Mouse (Mus musculus) embryonic facial prominence, embryonic 10.5 days (tissue): Measurements from ENCODE around the gene Ganc. TPM values are rescaled to one million over a fixed set of nuclear protein-coding genes. Genes with fewer than 3 reads are reported as not detected.

ENCODE experiments used
- DNase-seq: peaks from one replicate; pipeline ENCODE4 v3.0.0-alpha.2; 2017; ENCODE audit warnings: low spot score
- H3K27ac ChIP-seq: fragments of 300-500 bp; sonication (generic); replicated peaks from 2 replicates; pipeline ENCODE4 v1.5.1; 2016; ENCODE audit warnings: mild to moderate bottlenecking
- H3K27me3 ChIP-seq: fragments of 300-500 bp; sonication (generic); replicated peaks from 2 replicates; pipeline ENCODE4 v1.6.1; 2016; ENCODE audit warnings: low read depth, mild to moderate bottlenecking; ENCODE audit not compliant: poor library complexity, severe bottlenecking
- H3K36me3 ChIP-seq: fragments of 300-500 bp; sonication (generic); replicated peaks from 2 replicates; pipeline ENCODE4 v1.6.1; 2016; ENCODE audit warnings: mild to moderate bottlenecking, moderate library complexity
- H3K4me1 ChIP-seq: fragments of 300-500 bp; sonication (generic); 2 replicates; pipeline ENCODE4 v1.6.1; 2016
- H3K4me3 ChIP-seq: fragments of 300-500 bp; sonication (generic); 2 replicates; pipeline ENCODE4 v1.5.1; 2016; ENCODE audit warnings: mild to moderate bottlenecking, moderate library complexity
- H3K9me3 ChIP-seq: fragments of 300-500 bp; sonication (generic); 2 replicates; pipeline ENCODE4 v1.6.1; 2016; ENCODE audit warnings: mild to moderate bottlenecking
- WGBS: fragments of 180-500 bp; shearing (Covaris S2); methylation state at CpG from one replicate; pipeline ENCODE4 v1.1.7; 2016; 5-methylcytosine and 5-hydroxymethylcytosine counted together
- polyA plus RNA-seq: library from polyadenylated mRNA; unstranded; fragments of >200 nt; fragmentation: Nextera tagmentation; extraction: Ambion mirVana; gene quantifications from 2 replicates; pipeline ENCODE4 v1.2.1, GENCODE M21; 2016

Gene Ganc
- 7.0 and 10.1 TPM in 2 replicates for polyA plus RNA-seq

DNA sequence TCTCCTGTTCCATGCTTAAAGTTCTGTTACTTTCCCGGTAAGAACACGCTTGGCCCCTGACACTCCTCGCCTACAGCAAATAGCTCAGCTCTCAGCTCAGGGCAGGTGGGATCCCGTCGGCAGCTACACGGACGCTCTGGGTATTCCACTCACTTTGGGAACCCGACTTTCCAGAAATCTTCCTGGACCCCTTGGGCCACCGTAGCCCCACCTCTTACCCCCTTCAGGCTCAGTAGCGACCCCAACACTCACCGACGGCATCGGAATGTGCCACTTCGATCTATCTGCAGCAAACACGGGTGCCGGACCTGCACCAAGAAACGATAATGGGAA is at the start of gene Ganc:
Gene Ganc (plus strand): TSS at position 244 of the 333 bp plus-strand sequence.
- DNase-seq = no peak
- Histone ChIP-seq H3K27ac (peak within 1 kb of the TSS; percentile 94), H3K36me3 (peaks cover 15% of the 10 kb centered on the region; the same call in 1 of the 2 replicates), H3K4me1 (peaks cover 22% of the 10 kb centered on the region), H3K27me3 (no peaks in the 10 kb centered on the region), H3K4me3 (peak within 1 kb of the TSS; percentile 87), H3K9me3 (peaks cover 8% of the 10 kb centered on the region; the same call in 1 of the 2 replicates)
- 0% methylated on average over 17 of the region's 17 CpGs for WGBS

DNA sequence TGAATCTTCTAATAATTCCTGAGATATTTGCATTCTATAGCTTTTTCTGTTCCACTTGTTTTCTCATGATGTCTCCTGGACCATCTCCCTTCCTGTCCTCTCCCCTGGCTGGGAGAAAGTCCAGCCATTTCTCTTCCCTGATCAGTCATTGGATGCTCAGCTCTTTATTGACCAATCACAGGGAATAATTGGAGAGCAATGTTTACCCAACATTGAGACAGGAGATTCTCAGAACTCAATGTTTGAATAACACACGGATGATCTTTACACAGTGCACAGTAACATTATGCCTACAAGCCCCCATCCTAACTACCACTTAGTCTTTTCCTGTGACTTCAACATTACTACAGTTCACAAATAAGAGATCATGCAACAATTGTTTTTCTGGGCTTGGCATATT is 43.3 kb upstream of the Ganc start:
- Histone ChIP-seq H3K27me3 (no peaks in the 10 kb centered on the region), H3K27ac (no peak overlapping the region), H3K4me1 (no peaks in the 10 kb centered on the region), H3K9me3 (no peaks in the 10 kb centered on the region), H3K36me3 (peaks cover 80% of the 10 kb centered on the region), H3K4me3 (no peak overlapping the region)
- DNase-seq = no peak
- 83% methylated on average over 1 of the region's 1 CpGs for WGBS

DNA sequence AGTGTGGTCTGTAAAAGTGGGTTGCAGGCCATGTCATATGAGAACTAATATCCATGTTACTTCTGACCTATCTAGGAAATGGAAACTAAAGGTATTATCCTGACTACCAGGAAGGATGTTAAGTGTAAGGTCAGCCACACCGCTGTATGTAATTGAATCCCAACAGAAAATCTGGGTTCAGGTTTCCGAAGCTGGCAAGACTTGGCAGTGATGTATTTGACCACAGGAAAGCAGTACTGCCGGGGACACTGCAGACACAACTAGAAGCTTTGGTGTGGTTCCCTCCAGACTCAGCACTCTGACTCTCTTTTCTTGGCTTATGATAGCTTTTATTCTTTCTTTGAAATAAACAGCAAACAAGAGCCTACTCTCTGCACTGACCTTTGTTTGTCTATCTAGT is 37.2 kb upstream of the Ganc start:
- peaks cover 84% of the 10 kb centered on the region for H3K36me3 ChIP-seq
- DNase-seq = no peak
- H3K9me3 ChIP-seq = no peaks in the 10 kb centered on the region
- H3K4me1 ChIP-seq = no peaks in the 10 kb centered on the region
- H3K27me3 ChIP-seq = no peaks in the 10 kb centered on the region
- WGBS = 89% methylated on average over 3 of the region's 3 CpGs
- no peak overlapping the region for H3K27ac ChIP-seq
- no peak overlapping the region for H3K4me3 ChIP-seq

DNA sequence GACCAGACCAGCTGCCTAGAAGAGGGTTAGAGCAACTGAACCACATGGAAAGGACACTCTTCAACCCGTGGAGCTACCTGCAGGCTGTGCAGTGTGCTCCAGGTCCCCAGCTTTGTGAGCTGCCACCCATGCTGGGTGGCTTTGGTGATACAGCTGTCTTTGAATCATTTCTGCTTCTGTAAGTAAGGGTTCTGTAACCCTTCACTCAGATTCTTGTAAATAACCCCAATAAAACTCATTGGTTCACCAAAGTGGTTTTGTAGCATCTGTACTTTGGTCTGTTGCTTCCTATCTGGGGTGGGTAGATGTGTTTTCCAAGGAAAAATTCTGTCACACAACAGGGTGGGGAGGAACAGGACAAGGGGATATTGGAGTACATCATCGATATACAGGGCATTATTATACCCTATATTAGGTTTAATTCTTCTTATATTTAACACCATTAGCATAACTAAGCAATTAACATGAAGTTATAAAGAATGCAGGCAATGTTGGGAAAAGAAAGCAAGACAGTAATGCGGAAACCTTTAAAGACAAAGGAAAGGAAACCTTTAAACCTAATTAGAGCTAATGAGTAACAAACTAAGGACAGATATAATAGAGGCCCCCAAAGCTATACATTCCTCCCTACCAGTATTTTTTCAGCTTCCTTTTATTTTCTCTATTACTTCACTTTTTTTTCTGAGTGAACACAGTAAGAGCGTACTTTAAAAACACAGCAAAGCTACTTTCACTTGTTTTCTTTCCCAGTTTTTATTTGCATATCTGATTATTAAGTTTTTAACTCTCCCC is 36.1 kb upstream of the Ganc start:
- Histone ChIP-seq H3K27ac (no peak overlapping the region), H3K4me1 (no peaks in the 10 kb centered on the region), H3K36me3 (peaks cover 84% of the 10 kb centered on the region), H3K9me3 (no peaks in the 10 kb centered on the region), H3K27me3 (no peaks in the 10 kb centered on the region), H3K4me3 (no peak overlapping the region)
- WGBS = 91% methylated on average over 4 of the region's 4 CpGs
- DNase-seq = no peak

DNA sequence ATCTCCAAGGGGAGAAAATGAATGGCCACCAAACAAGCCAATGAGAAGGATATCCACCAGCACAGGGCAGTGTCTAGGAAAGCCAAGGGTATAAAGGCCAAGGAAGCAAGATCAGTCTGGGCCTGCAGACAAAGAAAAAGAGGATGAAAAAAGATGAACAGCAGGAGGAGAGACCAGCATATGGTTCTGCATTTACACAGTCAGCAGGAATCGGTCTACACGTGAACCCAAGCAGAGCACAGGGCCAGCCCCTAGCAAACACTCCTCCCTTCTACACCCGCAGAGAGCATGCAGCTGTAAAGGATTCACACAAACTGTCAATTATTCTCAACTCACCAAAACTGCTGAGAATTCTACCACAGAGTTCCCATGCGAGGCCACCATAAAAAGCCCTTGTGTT is 29.8 kb upstream of the Ganc start:
- WGBS = 84% methylated on average over 4 of the region's 4 CpGs
- Histone ChIP-seq H3K27ac (no peak overlapping the region), H3K27me3 (no peaks in the 10 kb centered on the region), H3K9me3 (no peaks in the 10 kb centered on the region), H3K36me3 (peaks cover 90% of the 10 kb centered on the region), H3K4me1 (no peaks in the 10 kb centered on the region), H3K4me3 (no peak overlapping the region)
- DNase-seq = no peak

DNA sequence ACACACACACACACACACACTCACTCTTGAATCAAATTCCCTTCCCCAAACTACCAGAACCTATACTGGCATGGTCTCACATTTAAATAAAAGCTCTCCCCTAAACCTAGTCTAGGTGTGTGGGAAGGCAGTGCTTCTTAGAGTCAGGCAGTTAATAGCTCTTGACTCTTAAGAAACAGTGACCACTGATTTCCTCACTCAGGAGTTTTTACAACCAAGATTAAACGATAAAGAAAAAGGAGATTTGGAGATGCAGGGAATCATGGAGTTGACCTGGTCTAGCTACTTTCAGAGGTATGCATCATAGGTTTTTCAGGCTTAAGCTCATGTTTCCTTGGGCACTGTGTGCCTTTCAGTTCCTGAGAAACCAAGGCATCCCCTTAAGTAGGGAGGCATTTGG is 17.4 kb upstream of the Ganc start:
- H3K27ac ChIP-seq = no peak overlapping the region
- WGBS = 92% methylated on average over 1 of the region's 1 CpGs
- no peaks in the 10 kb centered on the region for H3K27me3 ChIP-seq
- H3K9me3 ChIP-seq = no peaks in the 10 kb centered on the region
- DNase-seq = no peak
- peaks cover 96% of the 10 kb centered on the region for H3K36me3 ChIP-seq
- no peaks in the 10 kb centered on the region for H3K4me1 ChIP-seq
- no peak overlapping the region for H3K4me3 ChIP-seq

DNA sequence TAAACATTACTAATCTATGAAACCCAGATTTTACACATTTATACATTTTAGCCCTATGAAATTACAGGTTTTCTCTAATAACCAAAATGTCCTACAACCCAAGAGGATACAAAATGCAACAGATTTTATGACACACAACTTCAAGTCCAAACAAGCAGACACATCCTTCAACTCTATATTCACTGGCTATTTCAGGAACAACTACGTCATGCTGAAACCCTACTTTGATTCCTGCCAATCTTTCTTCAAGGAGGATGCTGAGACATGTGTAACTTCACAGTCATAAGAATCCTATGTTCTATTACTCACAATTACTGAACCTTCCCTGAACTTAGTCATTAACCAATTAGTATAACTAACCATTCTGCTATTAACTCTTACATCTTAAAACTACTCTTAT is 16.4 kb upstream of the Ganc start:
- WGBS = 100% methylated on average over 1 of the region's 1 CpGs
- no peaks in the 10 kb centered on the region for H3K9me3 ChIP-seq
- H3K4me3 ChIP-seq = no peak overlapping the region
- H3K36me3 ChIP-seq = peaks cover 98% of the 10 kb centered on the region
- no peaks in the 10 kb centered on the region for H3K27me3 ChIP-seq
- DNase-seq = no peak
- no peak overlapping the region for H3K27ac ChIP-seq
- no peaks in the 10 kb centered on the region for H3K4me1 ChIP-seq

DNA sequence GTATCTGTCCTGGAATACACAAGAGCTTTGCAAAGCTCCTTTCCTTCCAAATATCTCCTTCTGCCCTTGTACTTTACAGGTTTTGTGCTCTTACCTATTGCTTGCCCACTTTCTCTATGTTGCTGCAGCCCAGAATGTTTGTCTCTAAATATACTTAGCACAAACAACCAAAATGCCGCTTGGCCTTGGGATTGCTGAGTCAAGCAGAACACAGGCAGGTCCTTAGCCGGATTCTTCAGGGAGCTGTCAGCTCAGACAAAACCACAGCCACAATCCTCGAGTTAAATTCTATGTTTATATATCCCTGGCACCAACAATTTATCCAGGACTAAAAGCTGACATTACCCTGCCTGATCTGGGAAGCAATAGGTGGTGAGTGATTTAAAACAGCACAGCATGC is 14.3 kb upstream of the Ganc start:
- Histone ChIP-seq H3K4me1 (no peaks in the 10 kb centered on the region), H3K36me3 (peaks cover 98% of the 10 kb centered on the region)
- WGBS = 92% methylated on average over 3 of the region's 3 CpGs

DNA sequence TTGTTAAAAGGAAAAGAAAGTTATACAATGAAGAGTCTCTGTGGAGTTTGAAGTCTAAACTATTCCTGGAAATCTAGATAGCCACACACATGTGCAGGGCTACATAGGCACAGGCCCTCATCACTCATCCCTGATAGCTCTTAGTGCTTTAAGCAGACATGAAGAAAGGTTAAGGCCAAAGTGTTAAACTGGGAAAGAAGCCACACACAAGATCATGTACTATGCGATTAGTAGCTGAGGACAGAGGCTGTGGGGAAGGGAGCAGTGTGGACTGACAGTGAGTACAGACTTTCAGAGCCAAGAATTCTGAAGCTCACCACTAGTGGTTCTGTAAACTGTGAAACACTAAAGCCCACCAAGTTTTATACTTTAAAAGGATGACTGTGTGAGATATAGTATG is 12.8 kb upstream of the Ganc start:
- H3K4me1 ChIP-seq = no peaks in the 10 kb centered on the region
- H3K27ac ChIP-seq = no peak overlapping the region
- H3K4me3 ChIP-seq = no peak overlapping the region
- peaks cover 99% of the 10 kb centered on the region for H3K36me3 ChIP-seq
- no peak for DNase-seq
- H3K9me3 ChIP-seq = no peaks in the 10 kb centered on the region
- H3K27me3 ChIP-seq = no peaks in the 10 kb centered on the region
- 90% methylated on average over 1 of the region's 1 CpGs for WGBS

More for the DNA sequence above, 14.3 kb upstream of the Ganc start:
- H3K27me3 ChIP-seq = no peaks in the 10 kb centered on the region
- no peak overlapping the region for H3K27ac ChIP-seq
- H3K4me3 ChIP-seq = no peak overlapping the region
- no peak for DNase-seq
- H3K9me3 ChIP-seq = no peaks in the 10 kb centered on the region

DNA sequence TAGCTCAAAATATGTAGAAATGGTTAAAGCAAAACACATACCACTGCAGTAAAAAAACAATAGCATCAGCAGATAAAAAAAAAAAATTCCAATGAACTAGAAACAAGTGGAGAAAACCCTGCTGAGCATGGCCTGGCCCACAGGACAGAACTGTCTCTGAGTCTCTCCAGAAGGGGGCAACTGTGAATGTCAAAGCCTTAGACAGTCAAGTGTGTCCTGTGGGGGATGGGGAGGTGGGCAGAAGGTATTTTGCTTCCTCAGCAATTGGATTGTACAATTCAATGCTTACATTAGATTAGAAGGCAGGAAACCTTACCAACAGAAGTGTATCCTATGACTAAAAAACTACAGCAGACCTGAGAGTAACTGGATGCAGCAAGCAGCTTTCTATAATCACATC is 11.3 kb upstream of the Ganc start:
- no peak for DNase-seq
- Histone ChIP-seq H3K4me3 (no peak overlapping the region), H3K27ac (no peak overlapping the region), H3K9me3 (no peaks in the 10 kb centered on the region), H3K4me1 (no peaks in the 10 kb centered on the region), H3K27me3 (no peaks in the 10 kb centered on the region), H3K36me3 (peaks cover 97% of the 10 kb centered on the region)

DNA sequence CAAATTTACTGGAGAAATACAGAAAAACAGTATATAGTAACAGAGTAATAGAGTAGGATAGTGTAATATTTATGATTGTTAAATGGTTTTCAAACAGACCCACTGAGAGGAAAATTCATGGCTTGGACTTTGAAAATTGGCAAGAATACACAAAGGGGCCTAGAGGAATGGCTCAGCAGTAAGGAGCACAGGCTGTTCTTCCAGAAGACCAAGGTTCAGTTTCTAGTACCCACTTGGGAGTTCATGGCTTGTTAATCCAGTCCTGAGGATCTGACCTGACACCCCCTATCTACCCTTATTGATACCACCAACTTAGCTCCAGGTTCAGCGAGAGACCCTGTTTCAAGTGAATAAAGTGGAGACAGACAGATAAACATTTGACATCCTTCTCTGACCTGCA is 5.7 kb upstream of the Ganc start:
- peaks cover 8% of the 10 kb centered on the region for H3K4me1 ChIP-seq
- WGBS = 93% methylated on average over 1 of the region's 1 CpGs
- H3K9me3 ChIP-seq = no peaks in the 10 kb centered on the region
- no peaks in the 10 kb centered on the region for H3K27me3 ChIP-seq
- H3K27ac ChIP-seq = no peak overlapping the region
- no peak for DNase-seq
- H3K36me3 ChIP-seq = peaks cover 61% of the 10 kb centered on the region
- no peak overlapping the region for H3K4me3 ChIP-seq

DNA sequence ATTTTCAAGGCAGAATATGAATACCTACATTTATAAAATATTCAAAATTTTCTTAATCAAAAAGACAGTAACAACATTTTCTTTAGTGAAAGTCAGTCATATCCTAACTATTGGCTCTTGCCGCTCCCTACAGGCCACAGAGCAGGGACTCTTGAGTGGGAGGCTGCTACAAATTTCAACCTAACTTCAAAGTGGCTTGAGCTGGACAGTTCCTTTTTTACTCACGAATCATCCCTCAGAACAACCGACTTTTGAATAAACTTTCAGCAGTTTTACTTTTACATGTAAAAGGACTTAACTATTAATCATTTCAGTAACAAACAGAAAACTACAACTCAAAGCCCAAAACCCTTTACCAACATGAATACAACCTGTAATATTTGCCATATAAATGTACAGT is 883 bp upstream of the Ganc start:
- H3K4me1 ChIP-seq = peaks cover 22% of the 10 kb centered on the region
- peaks cover 21% of the 10 kb centered on the region for H3K36me3 ChIP-seq
- H3K27ac ChIP-seq = no peak overlapping the region
- DNase-seq = no peak
- peaks cover 2% of the 10 kb centered on the region; the same call in 1 of the 2 replicates for H3K9me3 ChIP-seq
- WGBS = 52% methylated on average over 3 of the region's 3 CpGs
- peak overlapping the region; percentile 87 for H3K4me3 ChIP-seq
- no peaks in the 10 kb centered on the region for H3K27me3 ChIP-seq

DNA sequence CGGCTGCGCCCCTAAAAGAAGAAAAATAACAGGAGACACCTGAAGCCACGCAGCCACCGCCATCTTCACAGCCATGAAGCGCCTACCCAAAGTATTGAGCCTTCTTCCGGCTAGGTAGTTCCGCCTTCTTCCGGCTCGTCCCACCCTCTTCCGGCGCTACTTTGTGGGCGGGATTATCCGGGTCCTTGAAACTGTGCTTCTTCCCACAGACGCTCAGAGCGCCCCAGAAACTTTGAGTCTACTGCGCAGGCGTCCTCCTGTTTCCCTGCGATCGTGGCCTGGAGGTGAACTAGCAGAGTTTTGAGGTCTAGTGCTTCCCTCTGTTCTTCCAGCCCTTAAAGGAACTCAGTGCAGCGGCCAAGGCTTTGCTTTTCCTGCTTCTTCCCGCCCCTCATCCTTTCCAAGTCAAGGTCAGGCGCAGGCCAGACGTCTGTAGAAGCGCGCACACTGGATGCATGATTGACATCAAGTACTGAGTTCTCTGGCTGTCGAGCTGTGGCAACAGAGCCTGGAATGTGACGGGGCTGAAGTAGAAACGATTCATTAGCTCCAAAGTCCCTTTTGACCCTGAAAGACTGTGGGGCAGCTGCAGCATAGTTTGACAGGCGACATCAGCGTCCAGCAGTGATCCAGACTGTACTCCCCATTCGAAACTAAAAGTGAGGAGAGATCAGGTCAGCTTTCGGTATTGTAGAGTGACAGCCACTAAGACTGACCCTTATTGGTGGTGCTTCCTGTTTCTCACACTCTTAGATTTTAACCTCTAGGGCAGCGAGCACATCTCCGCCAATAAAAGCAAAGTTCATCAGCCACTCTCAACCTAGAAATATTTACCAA is 508 bp downstream of the Ganc start, which contains the start of gene Tmem87a:
Gene Tmem87a (minus strand): TSS at position 128 of the 837 bp plus-strand sequence.
- 1% methylated on average over 34 of the region's 34 CpGs for WGBS
- Histone ChIP-seq H3K4me3 (peak within 1 kb of the TSS; percentile 87), H3K36me3 (peaks cover 15% of the 10 kb centered on the region; the same call in 1 of the 2 replicates), H3K27ac (peak within 1 kb of the TSS; percentile 94), H3K9me3 (peaks cover 13% of the 10 kb centered on the region; the same call in 1 of the 2 replicates), H3K4me1 (peaks cover 22% of the 10 kb centered on the region), H3K27me3 (no peaks in the 10 kb centered on the region)
- peak; percentile 96 for DNase-seq
